Mouse (Mus musculus) forebrain, embryonic 14.5 days (tissue): ENCODE results near the gene BC028528. TPM values are rescaled to one million over a fixed set of nuclear protein-coding genes. Genes with fewer than 3 reads are reported as not detected.
A peak's percentile ranks its signal among the peaks of the same experiment; 100 is the strongest.
"Not testable (repeated sequence)": the region's sequence is repeated elsewhere in the genome, so short reads cannot be mapped to it uniquely, and the experiment has no call there.

Source experiments
- ATAC-seq: fragments of 200-750 bp; cut with Nextera tagmentation; 2 replicates; pipeline ENCODE4 v1.8.0; 2017; ENCODE audit warnings: mild to moderate bottlenecking, moderate library complexity
- DNase-seq: peaks from one replicate; pipeline ENCODE4 v3.0.0-alpha.2; 2015; ENCODE audit warnings: low spot score
- H3K27ac ChIP-seq: fragments of 300-500 bp; sonication (generic); 2 replicates; pipeline ENCODE4 v1.5.1; 2014; ENCODE audit warnings: low read depth, mild to moderate bottlenecking, control low read depth, low read length, moderate library complexity
- H3K27me3 ChIP-seq: fragments of 300-500 bp; sonication (generic); replicated peaks from 2 replicates; pipeline ENCODE4 v1.6.1; 2014; ENCODE audit warnings: low read length, control low read depth, mixed read lengths; ENCODE audit not compliant: control insufficient read depth, insufficient read depth
- H3K36me3 ChIP-seq: fragments of 300-500 bp; sonication (generic); 2 replicates; pipeline ENCODE4 v1.6.1; 2014; ENCODE audit warnings: low read length, control low read depth; ENCODE audit not compliant: control insufficient read depth, insufficient read depth
- H3K4me1 ChIP-seq: fragments of 300-500 bp; sonication (generic); 2 replicates; pipeline ENCODE4 v1.6.1; 2014; ENCODE audit warnings: antibody characterized with exemption, low read length, control low read depth; ENCODE audit not compliant: control insufficient read depth, insufficient read depth
- H3K4me2 ChIP-seq: fragments of 300-500 bp; sonication (generic); 2 replicates; pipeline ENCODE4 v1.6.1; 2014; ENCODE audit warnings: mild to moderate bottlenecking, control low read depth, low read length
- H3K4me3 ChIP-seq: fragments of 300-500 bp; sonication (generic); 2 replicates; pipeline ENCODE4 v1.5.1; 2014; ENCODE audit warnings: low read depth, low read length, control low read depth
- H3K9ac ChIP-seq: fragments of 300-500 bp; sonication (generic); 2 replicates; pipeline ENCODE4 v1.6.1; 2014; ENCODE audit warnings: mild to moderate bottlenecking, low read length, control low read depth, moderate library complexity
- H3K9me3 ChIP-seq: fragments of 300-500 bp; sonication (generic); replicated peaks from 2 replicates; pipeline ENCODE4 v1.6.1; 2016; ENCODE audit warnings: low read length, control low read depth, mixed read lengths; ENCODE audit not compliant: control insufficient read depth
- WGBS: fragments of 180-500 bp; shearing (Covaris S2); extraction: QIAGEN DNeasy Blood & Tissue Kit; methylation state at CpG from one replicate; pipeline ENCODE4 v1.1.7; 2014; 5-methylcytosine and 5-hydroxymethylcytosine counted together
- polyA plus RNA-seq: library from polyadenylated mRNA; unstranded; fragments of >200 nt; fragmentation: Nextera tagmentation; extraction: Ambion mirVana; gene quantifications from 2 replicates; pipeline ENCODE4 v1.2.1, GENCODE M21; 2014

BC028528 gene
- polyA plus RNA-seq, 1 experiment from 2014 or later, result 15.4 TPM

GRCm38 (mm10) chr3:95902373-95902625 lies 10.5 kb upstream of the BC028528 start:
- Histone ChIP-seq H3K27me3 (no peaks in the 10 kb centered on the region), H3K36me3 (peaks cover 12% of the 10 kb centered on the region), H3K4me2 (peak overlapping the region; percentile 18; the same call in 1 of the 2 replicates)

GRCm38 (mm10) chr3:95901616-95902372 lies 10.0 kb upstream of the BC028528 start:
- Histone ChIP-seq H3K27me3 (no peaks in the 10 kb centered on the region), H3K4me2 (no peak overlapping the region), H3K4me1 (peaks cover 14% of the 10 kb centered on the region), H3K27ac (no peak overlapping the region), H3K9ac (no peak overlapping the region), H3K9me3 (no peaks in the 10 kb centered on the region), H3K4me3 (no peak overlapping the region), H3K36me3 (peaks cover 12% of the 10 kb centered on the region)
- WGBS, result 67% methylated on average over 9 of the region's 9 CpGs
- DNase-seq (no peak), ATAC-seq (no peak)

More at GRCm38 (mm10) chr3:95902373-95902625, 10.5 kb upstream of the BC028528 start:
- H3K9ac ChIP-seq, result no peak overlapping the region
- no peak overlapping the region for H3K4me3 ChIP-seq
- ATAC-seq (no peak), DNase-seq (no peak)
- H3K4me1 ChIP-seq, result peaks cover 14% of the 10 kb centered on the region
- no peaks in the 10 kb centered on the region for H3K9me3 ChIP-seq
- no peak overlapping the region for H3K27ac ChIP-seq

DNA sequence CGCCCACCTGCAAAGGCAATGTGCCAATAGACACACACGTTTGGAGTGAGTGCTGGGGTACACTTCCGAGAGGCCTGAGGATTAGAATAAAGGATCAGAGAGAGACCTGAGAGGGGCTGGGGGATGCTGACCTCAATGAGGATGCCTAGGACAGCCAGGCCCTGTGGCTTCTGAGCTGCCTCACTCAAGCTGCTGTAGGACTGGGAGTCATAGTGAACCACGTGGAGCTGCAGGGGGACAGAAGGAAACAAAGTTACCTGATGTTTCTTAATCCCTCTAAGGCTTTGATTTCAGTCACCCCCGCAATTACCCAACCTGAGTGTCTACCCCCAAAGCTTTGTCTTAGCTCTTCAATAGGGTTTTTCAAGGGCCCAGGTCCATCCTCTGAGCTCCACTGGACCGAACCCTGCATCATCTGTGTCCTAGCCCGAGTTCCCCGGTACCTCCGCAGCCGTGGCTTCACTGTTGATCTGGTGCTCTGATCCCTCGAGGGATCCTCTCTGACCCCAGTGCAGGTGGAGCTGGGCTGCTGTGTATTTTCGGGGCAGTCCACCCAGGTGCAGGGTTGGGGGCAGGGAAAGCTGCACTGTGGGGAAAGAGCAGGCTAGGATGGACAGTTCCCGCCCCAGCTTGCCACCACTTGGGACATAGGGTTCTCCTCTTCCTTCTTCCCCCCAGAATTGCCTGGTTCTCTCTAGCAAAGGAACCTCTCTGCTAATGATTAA lies 8.2 kb upstream of the BC028528 start:
- DNase-seq (no peak), ATAC-seq (no peak)
- H3K4me1 ChIP-seq, result peaks cover 6% of the 10 kb centered on the region
- no peaks in the 10 kb centered on the region for H3K9me3 ChIP-seq
- H3K4me2 ChIP-seq, result no peak overlapping the region
- WGBS, result 67% methylated on average over 13 of the region's 13 CpGs
- no peak overlapping the region for H3K4me3 ChIP-seq
- no peak overlapping the region for H3K9ac ChIP-seq
- no peak overlapping the region for H3K27ac ChIP-seq
- no peaks in the 10 kb centered on the region for H3K27me3 ChIP-seq
- peaks cover 12% of the 10 kb centered on the region for H3K36me3 ChIP-seq

GRCm38 (mm10) chr3:95895501-95895900 lies 3.7 kb upstream of the BC028528 start:
- not testable (repeated sequence) for H3K4me2 ChIP-seq

DNA sequence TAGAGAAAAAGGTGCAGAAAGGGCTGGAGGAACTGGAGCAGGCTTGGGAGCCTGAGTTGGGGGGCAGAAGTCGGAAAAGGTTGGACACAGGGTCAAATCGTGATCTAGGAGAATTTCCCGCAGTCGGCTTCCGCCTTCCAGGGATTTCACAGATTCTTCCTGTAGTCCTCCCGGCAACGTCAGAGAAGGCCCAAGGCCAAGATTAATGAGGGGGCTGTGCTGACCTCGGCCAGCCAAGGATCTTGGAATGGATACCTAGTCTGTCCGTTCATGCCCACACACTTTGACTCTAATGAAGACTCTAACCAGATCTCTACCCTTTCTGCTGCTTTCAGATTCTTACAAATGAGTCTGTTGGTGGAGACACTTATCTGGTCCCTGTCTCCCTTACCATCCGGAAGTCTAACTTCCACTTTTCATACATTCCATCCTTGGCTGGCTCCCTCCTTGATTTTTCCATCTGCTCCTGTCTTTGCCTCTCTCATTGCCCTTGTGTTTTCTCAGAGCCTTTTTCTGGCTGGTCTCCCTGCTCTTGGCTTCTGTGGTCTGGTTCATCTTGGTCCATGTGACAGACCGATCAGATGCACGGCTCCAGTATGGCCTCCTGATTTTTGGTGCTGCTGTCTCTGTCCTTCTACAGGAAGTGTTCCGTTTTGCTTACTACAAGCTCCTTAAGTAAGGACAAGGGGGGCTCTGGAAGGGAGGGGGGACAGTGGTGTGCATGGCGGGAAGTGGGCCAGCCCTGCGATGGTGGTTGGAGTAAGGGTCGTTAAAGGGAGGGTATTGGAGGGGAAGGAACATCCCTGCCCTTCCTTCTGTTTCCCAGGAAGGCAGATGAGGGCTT lies 2.7 kb upstream of the BC028528 start:
- WGBS, result 23% methylated on average over 16 of the region's 16 CpGs
- Histone ChIP-seq H3K36me3 (peaks cover 12% of the 10 kb centered on the region), H3K4me3 (peak overlapping the region; percentile 48), H3K4me1 (peaks cover 5% of the 10 kb centered on the region; the same call in 1 of the 2 replicates), H3K27me3 (no peaks in the 10 kb centered on the region), H3K9me3 (no peaks in the 10 kb centered on the region), H3K9ac (peak overlapping the region; percentile 71), H3K27ac (peak overlapping the region; percentile 44; the same call in 1 of the 2 replicates), H3K4me2 (peak overlapping the region; percentile 68)
- ATAC-seq (peak; percentile 5; the same call in 1 of the 2 replicates), DNase-seq (no peak)

More at GRCm38 (mm10) chr3:95895501-95895900, 3.7 kb upstream of the BC028528 start:
- not testable (repeated sequence) for H3K9me3 ChIP-seq, H3K27ac ChIP-seq, DNase-seq, H3K4me3 ChIP-seq, ATAC-seq, H3K4me1 ChIP-seq, H3K9ac ChIP-seq, H3K27me3 ChIP-seq
- 89% methylated on average over 7 of the region's 7 CpGs for WGBS
- H3K36me3 ChIP-seq, result peaks cover 12% of the 10 kb centered on the region

DNA sequence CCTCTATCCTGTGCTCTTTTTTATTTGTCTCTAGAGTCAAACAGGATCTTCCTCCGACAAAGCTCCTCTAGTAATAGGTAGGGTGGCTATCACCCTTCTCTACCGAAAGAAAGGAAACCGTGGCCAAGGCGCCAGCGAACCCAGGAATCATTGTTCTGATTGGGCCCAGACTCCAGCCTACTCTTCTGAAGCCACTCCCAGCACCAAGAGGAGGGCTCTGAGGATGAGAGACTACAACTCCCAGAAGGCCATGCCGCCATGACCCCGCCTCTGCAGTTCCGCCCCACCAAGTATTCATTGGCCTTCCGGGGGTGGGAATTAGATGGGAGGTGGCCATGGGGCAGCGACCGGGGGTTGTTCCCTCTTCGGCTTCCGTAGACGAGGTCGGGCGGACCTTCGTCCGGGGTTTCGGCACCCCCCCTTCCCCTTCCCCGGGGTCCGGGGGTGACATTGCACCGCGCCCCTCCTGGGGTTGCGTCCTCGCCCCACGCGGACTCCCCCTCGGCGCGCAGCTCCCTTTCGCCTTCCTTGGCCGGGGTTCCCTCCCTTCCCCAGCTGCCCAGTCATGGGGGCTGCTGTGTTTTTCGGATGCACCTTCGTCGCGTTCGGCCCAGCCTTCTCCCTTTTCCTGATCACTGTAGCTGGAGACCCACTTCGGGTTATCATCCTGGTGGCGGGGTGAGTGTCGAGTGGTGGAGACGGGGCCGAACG lies 2.0 kb upstream of the BC028528 start, which contains the start of gene Aph1a:
Gene Aph1a, plus strand, starts transcription at position 364 of the 711 bp plus-strand sequence.
- DNase-seq (peak; percentile 99), ATAC-seq (peak; percentile 99)
- Histone ChIP-seq H3K36me3 (peaks cover 10% of the 10 kb centered on the region), H3K9ac (peak within 1 kb of the TSS; percentile 71), H3K27ac (peak within 1 kb of the TSS; percentile 78), H3K4me3 (peak within 1 kb of the TSS; percentile 48), H3K4me2 (peak within 1 kb of the TSS; percentile 68)
- not testable (repeated sequence) for H3K4me1 ChIP-seq, H3K27me3 ChIP-seq, H3K9me3 ChIP-seq
- 0% methylated on average over 25 of the region's 43 CpGs for WGBS

DNA sequence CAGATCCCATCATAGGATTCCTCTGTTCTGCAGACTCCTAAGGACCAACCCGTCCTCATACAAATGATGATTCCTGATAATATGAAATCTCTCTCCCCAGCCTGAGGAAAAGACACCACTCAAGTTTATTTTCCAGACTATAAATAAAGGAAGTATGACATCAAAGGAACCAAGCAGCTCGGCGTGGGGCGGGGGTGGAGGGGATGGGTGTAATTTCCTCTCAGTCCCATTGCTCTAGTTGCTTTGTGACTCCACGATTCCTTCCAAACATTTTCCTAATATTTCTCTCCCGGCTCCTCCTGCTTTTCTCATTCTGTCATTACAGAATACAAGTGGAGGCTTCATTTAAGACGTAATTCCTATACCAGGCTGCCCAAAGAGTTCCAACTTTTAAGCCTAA lies 1.3 kb upstream of the BC028528 start:
- Histone ChIP-seq H3K4me2 (peak overlapping the region; percentile 60), H3K27me3 (no peaks in the 10 kb centered on the region), H3K36me3 (peaks cover 4% of the 10 kb centered on the region), H3K4me3 (peak overlapping the region; percentile 48), H3K27ac (peak overlapping the region; percentile 78), H3K9ac (peak overlapping the region; percentile 71), H3K9me3 (no peaks in the 10 kb centered on the region), H3K4me1 (peaks cover 5% of the 10 kb centered on the region; the same call in 1 of the 2 replicates)
- ATAC-seq (peak; percentile 1; the same call in 1 of the 2 replicates), DNase-seq (no peak)
- WGBS, result 34% methylated on average over 7 of the region's 7 CpGs
